Mouse (Mus musculus) heart, embryonic 11.5 days (tissue): ENCODE data around the gene Epha1. TPM values are rescaled to one million over a fixed set of nuclear protein-coding genes. Genes with fewer than 3 reads are reported as not detected.

Source experiments
- ATAC-seq: fragments of 200-750 bp; cut with Nextera tagmentation; replicated peaks from 2 replicates; pipeline ENCODE4 v1.8.0; 2017; ENCODE audit warnings: moderate library complexity; ENCODE audit not compliant: insufficient number of reproducible peaks, low FRiP score, low TSS enrichment
- H3K27ac ChIP-seq: fragments of 300-500 bp; sonication (generic); 2 replicates; pipeline ENCODE4 v1.5.1; 2014; ENCODE audit warnings: mild to moderate bottlenecking, low read depth, low read length
- H3K27me3 ChIP-seq: fragments of 300-500 bp; sonication (generic); 2 replicates; pipeline ENCODE4 v1.6.1; 2014; ENCODE audit warnings: mild to moderate bottlenecking, low read length, mixed read lengths; ENCODE audit not compliant: control insufficient read depth, insufficient read depth
- H3K36me3 ChIP-seq: fragments of 300-500 bp; sonication (generic); 2 replicates; pipeline ENCODE4 v1.6.1; 2014; ENCODE audit warnings: mild to moderate bottlenecking, low read length, moderate library complexity, mixed read lengths; ENCODE audit not compliant: control insufficient read depth, insufficient read depth
- H3K4me1 ChIP-seq: fragments of 300-500 bp; sonication (generic); 2 replicates; pipeline ENCODE4 v1.6.1; 2014; ENCODE audit warnings: low read length; ENCODE audit not compliant: control insufficient read depth, insufficient read depth
- H3K4me2 ChIP-seq: fragments of 300-500 bp; sonication (generic); 2 replicates; pipeline ENCODE4 v1.6.1; 2014; ENCODE audit warnings: mild to moderate bottlenecking, moderate library complexity
- H3K4me3 ChIP-seq: fragments of 300-500 bp; sonication (generic); 2 replicates; pipeline ENCODE4 v1.5.1; 2014; ENCODE audit warnings: low read depth, low read length
- H3K9ac ChIP-seq: fragments of 300-500 bp; sonication (generic); 2 replicates; pipeline ENCODE4 v1.6.1; 2014; ENCODE audit warnings: mild to moderate bottlenecking, low read depth, low read length, moderate library complexity
- H3K9me3 ChIP-seq: fragments of 300-500 bp; sonication (generic); replicated peaks from 2 replicates; pipeline ENCODE4 v1.6.1; 2016; ENCODE audit warnings: low read length; ENCODE audit not compliant: control insufficient read depth
- WGBS: fragments of 180-500 bp; shearing (Covaris S2); extraction: QIAGEN DNeasy Blood & Tissue Kit; methylation state at CpG from one replicate; pipeline ENCODE4 v1.1.7; 2014; ENCODE audit not compliant: insufficient replicate concordance; 5-methylcytosine and 5-hydroxymethylcytosine counted together
- polyA plus RNA-seq: library from polyadenylated mRNA; unstranded; fragments of >200 nt; fragmentation: Nextera tagmentation; extraction: Ambion mirVana; gene quantifications from 2 replicates; pipeline ENCODE4 v1.2.1, GENCODE M21; 2014

The Epha1 gene
- polyA plus RNA-seq = 1.7 and 2.3 TPM in 2 replicates

GRCm38 (mm10) chr6:42372816-42373547 is at the start of gene Epha1:
Gene Epha1 (minus strand): TSS chr6:42373268.
- WGBS = 1% methylated on average over 36 of the region's 36 CpGs
- Histone ChIP-seq H3K36me3 (no peaks in the 10 kb centered on the region), H3K9me3 (no peaks in the 10 kb centered on the region), H3K4me1 (peaks cover 37% of the 10 kb centered on the region), H3K9ac (peak within 1 kb of the TSS; percentile 66), H3K4me3 (peak within 1 kb of the TSS; percentile 52), H3K4me2 (peak within 1 kb of the TSS; percentile 90), H3K27ac (no peak within 1 kb of the TSS), H3K27me3 (0 out of 2 replicates have a peak, but pooled peaks cover 2% of the 10 kb centered on the region)
- ATAC-seq = peak; percentile 55

DNA sequence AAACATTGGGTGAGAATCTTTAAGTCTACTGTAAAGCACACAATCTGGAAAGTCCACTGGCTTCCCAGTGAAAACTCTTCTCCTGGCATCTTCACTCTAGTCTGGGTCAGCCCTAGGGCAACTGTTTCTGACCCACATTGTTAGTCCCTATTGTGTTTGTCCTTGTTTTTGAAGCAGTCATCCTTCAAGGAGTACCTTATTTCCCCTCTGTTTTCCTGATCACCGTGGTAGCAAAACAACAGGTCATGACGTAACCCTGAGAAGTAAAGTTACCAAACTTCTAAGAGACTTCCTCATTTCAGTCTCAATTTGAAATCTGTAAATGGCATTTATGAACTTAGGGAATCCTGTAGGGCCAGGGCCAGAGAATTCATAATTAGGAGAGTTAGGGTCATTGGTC is 48.4 kb upstream of the Epha1 start:
- whole genome bisulfite sequencing = 76% methylated on average over 2 of the region's 2 CpGs
- H3K4me1 ChIP-seq = no peaks in the 10 kb centered on the region
- H3K27ac ChIP-seq = no peak overlapping the region
- H3K4me2 ChIP-seq = no peak overlapping the region
- H3K9ac ChIP-seq = no peak overlapping the region
- ATAC-seq = no peak
- H3K27me3 ChIP-seq = no peaks in the 10 kb centered on the region
- H3K36me3 ChIP-seq = no peaks in the 10 kb centered on the region
- H3K4me3 ChIP-seq = no peak overlapping the region
- no peaks in the 10 kb centered on the region for H3K9me3 ChIP-seq

DNA sequence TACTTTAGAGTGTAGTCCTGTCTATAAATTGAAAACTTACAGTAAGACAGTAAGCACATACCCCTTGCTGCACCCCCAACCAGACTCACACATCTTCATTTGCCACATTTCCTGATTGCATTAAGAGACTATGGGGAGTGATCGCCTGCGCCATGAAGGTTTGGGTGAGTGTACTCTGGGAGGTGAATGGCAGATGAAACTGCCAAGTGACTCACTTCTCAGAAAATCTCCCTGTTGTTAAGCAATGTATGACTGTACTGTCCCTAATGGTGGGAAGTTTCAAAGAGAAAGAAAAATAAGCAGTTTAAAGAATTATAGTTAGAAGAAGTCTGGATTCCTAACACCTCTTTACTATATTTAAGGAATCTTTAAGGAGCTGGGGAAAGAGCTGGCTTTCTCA is 46.4 kb upstream of the Epha1 start:
- 85% methylated on average over 2 of the region's 2 CpGs for WGBS
- Histone ChIP-seq H3K4me1 (no peaks in the 10 kb centered on the region), H3K9me3 (no peaks in the 10 kb centered on the region), H3K9ac (no peak overlapping the region), H3K27me3 (no peaks in the 10 kb centered on the region), H3K4me3 (no peak overlapping the region), H3K27ac (no peak overlapping the region), H3K4me2 (no peak overlapping the region), H3K36me3 (no peaks in the 10 kb centered on the region)
- no peak for ATAC-seq

DNA sequence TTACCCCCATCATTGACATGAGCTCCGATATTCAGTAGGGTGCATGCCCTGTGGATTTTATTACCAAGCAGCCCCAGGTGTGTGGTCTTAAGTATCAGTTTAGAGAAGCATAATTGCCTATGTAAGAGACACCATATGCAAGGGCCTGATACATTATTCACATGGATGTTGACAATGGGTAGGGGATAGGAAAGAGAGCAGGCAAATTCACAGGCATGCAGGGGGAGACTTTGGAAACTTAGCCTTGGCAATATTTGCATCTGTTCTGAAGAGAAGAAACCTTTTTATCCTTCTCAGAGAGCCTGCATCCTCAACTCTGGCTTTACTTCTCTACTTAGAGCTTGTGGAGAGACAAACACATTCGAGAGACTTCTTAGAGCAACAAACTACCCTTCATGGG is 32.1 kb upstream of the Epha1 start, which contains the start of gene Tas2r135:
Tas2r135 (plus strand) TSS at position 301 of the 400 bp plus-strand sequence.
- Histone ChIP-seq H3K36me3 (no peaks in the 10 kb centered on the region), H3K4me2 (no peak within 1 kb of the TSS), H3K27ac (no peak within 1 kb of the TSS), H3K4me1 (peaks cover 3% of the 10 kb centered on the region; the same call in 1 of the 2 replicates), H3K9me3 (no peaks in the 10 kb centered on the region), H3K27me3 (0 out of 2 replicates have a peak, but pooled peaks cover 2% of the 10 kb centered on the region), H3K4me3 (no peak within 1 kb of the TSS), H3K9ac (no peak within 1 kb of the TSS)
- no peak for ATAC-seq
- WGBS = 77% methylated on average over 2 of the region's 2 CpGs

- Histone ChIP-seq H3K4me3 (no peak within 1 kb of the TSS), H3K9ac (no peak within 1 kb of the TSS), H3K36me3 (no peaks in the 10 kb centered on the region), H3K27ac (no peak within 1 kb of the TSS), H3K4me1 (no peaks in the 10 kb centered on the region), H3K27me3 (no peaks in the 10 kb centered on the region), H3K9me3 (no peaks in the 10 kb centered on the region), H3K4me2 (no peak within 1 kb of the TSS)
- WGBS = 71% methylated on average over 1 of the region's 1 CpGs
- ATAC-seq = no peak
Measured at GRCm38 (mm10) chr6:42399938-42400337, 26.9 kb upstream of the Epha1 start, which contains the start of gene Tas2r143. Gene Tas2r143 (plus strand): TSS chr6:42400238.

DNA sequence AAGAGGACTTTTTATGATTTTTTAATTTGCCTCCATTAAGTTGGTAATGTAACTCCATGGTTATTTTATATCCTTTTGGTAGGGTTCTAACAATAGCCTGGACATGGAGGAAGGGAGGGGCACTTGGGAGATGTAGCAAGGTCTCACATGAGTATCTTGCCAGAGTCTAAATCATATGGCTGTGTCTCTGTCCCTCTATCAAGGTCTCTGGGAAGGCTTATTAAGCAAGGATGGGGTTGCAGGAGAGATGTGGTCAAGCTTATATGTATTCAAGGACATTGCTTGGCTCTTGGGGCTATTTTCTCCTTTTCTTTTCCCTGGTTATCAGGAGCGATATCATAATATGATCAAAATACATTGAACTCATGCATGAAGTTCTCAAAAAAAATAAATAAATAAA is 25.9 kb upstream of the Epha1 start:
- 100% methylated on average over 1 of the region's 1 CpGs for WGBS
- H3K4me1 ChIP-seq = no peaks in the 10 kb centered on the region
- no peak overlapping the region for H3K9ac ChIP-seq
- no peak overlapping the region for H3K4me3 ChIP-seq
- H3K36me3 ChIP-seq = no peaks in the 10 kb centered on the region
- no peak overlapping the region for H3K27ac ChIP-seq
- no peaks in the 10 kb centered on the region for H3K27me3 ChIP-seq
- ATAC-seq = no peak
- no peaks in the 10 kb centered on the region for H3K9me3 ChIP-seq
- no peak overlapping the region for H3K4me2 ChIP-seq

GRCm38 (mm10) chr6:42398285-42398684 is 25.2 kb upstream of the Epha1 start:
- H3K27me3 ChIP-seq = no peaks in the 10 kb centered on the region
- no peaks in the 10 kb centered on the region for H3K36me3 ChIP-seq
- no peak for ATAC-seq
- H3K4me2 ChIP-seq = no peak overlapping the region
- H3K27ac ChIP-seq = no peak overlapping the region
- H3K4me1 ChIP-seq = no peaks in the 10 kb centered on the region
- 84% methylated on average over 3 of the region's 3 CpGs for WGBS
- H3K4me3 ChIP-seq = no peak overlapping the region
- H3K9me3 ChIP-seq = no peaks in the 10 kb centered on the region
- H3K9ac ChIP-seq = no peak overlapping the region

DNA sequence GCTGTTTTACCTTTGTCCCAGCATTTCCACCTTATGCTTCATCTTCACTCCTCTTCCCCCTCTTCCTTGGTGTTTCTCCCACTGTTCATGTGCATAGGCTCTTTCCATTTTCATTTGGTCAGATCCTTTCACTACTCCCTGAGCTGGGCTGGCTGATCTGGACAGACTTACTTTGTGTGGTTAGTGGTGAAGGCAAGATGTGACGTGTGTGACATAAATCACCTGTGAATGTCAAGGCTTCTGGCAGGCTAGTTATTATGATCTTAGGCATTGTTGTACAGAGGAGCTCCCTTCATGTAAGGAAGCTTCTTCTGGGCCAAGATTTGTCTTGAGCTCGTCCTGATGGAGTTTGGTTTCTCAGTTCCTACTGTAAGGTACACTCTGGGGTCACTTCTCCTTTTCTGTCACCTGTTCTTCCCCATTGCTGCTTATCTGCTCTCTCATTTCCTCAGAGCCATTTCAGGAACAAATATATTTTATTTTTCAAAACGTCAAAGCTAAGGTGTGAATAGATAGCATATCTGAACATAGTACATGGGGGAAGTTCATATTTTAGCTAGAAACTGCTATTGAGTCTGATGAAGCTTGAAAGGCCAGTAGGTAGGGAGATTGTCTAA is 24.1 kb upstream of the Epha1 start:
- H3K36me3 ChIP-seq = no peaks in the 10 kb centered on the region
- no peak overlapping the region for H3K27ac ChIP-seq
- no peak overlapping the region for H3K4me2 ChIP-seq
- no peaks in the 10 kb centered on the region for H3K9me3 ChIP-seq
- no peaks in the 10 kb centered on the region for H3K27me3 ChIP-seq
- ATAC-seq = no peak
- no peaks in the 10 kb centered on the region for H3K4me1 ChIP-seq
- H3K9ac ChIP-seq = no peak overlapping the region
- H3K4me3 ChIP-seq = no peak overlapping the region
- 60% methylated on average over 3 of the region's 3 CpGs for WGBS
